Mouse (Mus musculus) spleen, postnatal 14 days (tissue): ENCODE data around the gene Mmgt2.

Source experiments
- DNase-seq, 2 experiments: peaks; one replicate each; pipeline ENCODE4 v3.0.0; 2021 to 2022; ENCODE audit warnings: low spot score in 2 of 2

Mmgt2 gene

GRCm38 (mm10) chr11:62701218-62701617 is 52.8 kb downstream of the Mmgt2 start:
- DNase-seq, result no peak

- no peak for DNase-seq
Measured at GRCm38 (mm10) chr11:62706141-62706540, 57.7 kb downstream of the Mmgt2 start.

- DNase-seq, result no peak
Measured at GRCm38 (mm10) chr11:62708252-62708651, 59.8 kb downstream of the Mmgt2 start.

- DNase-seq, result no peak
Measured at GRCm38 (mm10) chr11:62710657-62711056, 62.2 kb downstream of the Mmgt2 start.
